Mouse (Mus musculus) kidney, adult 9 months (tissue): ENCODE measurements around the gene Iffo1.

Experiments used
- DNase-seq: peaks from one replicate; pipeline ENCODE4 v3.0.0; 2022

The Iffo1 gene

DNA sequence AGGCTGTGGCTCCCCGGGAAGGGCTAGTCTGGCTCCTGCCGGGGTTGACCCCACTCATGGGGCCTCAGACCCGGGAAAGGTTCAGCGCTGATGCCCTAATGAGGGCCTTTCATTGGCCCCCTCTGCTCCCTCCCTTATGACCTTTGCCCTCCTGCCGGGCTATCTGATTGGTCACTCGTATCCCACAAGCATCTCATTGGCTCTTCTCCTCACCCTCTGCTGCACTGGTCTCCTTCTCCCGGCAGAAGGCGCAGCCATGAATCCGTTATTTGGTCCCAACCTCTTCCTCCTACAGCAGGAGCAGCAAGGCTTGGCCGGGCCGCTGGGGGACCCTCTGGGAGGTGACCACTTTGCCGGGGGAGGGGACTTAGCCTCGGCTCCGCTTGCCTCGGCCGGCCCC is at the start of gene Iffo1:
Gene Iffo1, plus strand, starts transcription at position 241 of the 400 bp plus-strand sequence.
- peak; percentile 96 for DNase-seq

DNA sequence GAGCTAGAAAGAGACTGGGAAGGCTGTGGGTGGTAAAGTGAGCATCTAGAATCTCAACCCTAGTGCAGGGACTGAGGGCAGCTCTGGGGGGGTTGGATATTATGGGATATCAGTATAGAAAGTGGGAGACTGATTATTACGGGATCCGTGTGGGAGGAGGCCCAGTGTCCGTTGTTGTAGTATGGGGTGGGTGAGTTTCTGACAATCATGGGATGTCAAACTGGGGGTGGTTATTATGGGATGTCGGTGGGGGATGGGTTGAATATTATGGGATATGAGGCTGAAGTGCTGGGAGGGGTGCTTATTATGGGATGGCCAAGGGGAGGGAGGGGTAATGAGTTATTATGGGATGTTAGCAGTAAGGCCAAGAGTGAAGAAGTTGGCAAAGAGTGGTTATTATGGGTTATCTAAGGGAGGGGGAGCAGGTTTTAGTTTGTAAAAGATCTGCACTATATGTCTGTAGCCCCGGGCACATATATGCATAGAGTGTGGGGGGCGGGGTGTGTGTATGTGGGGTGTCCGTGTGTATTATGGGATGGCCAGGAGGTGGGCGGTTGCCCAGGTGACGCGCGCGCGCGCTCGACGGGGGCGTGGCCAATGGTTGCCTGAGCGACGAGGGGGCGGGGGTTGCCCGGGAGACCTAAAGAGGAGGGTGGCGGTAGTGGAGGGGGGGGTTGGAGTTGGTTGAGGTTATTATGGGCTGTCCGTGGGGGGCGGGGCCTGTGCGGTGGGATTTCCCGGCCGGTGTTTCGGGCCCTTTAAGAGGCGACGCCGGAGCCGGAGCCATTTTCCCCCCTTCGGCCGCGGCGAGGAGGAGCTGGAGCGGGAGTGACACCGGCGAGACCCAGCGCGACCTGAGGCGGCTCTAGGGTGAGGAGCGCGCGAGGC is 49.4 kb upstream of the Iffo1 start, which contains the start of gene Chd4:
Gene Chd4, plus strand, starts transcription at position 591 of the 888 bp plus-strand sequence.
- DNase-seq, result peak; percentile 96

DNA sequence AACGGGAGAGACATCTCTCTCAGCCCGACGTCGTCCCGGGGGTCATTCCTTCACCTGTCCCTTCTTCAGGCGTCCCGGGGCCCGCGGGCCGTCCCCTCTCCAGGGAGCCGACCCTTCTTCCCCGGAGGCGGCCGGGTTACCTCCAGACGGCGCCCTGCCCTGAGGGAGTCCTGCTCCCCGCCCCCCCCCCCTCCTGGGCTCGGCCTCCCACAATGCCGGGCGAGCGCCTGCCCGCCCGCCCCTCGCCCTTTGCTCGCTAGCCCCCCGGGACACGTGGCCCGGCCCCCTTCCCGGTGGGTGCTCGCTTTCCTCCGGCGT is 48.8 kb upstream of the Iffo1 start:
- DNase-seq, result no peak

DNA sequence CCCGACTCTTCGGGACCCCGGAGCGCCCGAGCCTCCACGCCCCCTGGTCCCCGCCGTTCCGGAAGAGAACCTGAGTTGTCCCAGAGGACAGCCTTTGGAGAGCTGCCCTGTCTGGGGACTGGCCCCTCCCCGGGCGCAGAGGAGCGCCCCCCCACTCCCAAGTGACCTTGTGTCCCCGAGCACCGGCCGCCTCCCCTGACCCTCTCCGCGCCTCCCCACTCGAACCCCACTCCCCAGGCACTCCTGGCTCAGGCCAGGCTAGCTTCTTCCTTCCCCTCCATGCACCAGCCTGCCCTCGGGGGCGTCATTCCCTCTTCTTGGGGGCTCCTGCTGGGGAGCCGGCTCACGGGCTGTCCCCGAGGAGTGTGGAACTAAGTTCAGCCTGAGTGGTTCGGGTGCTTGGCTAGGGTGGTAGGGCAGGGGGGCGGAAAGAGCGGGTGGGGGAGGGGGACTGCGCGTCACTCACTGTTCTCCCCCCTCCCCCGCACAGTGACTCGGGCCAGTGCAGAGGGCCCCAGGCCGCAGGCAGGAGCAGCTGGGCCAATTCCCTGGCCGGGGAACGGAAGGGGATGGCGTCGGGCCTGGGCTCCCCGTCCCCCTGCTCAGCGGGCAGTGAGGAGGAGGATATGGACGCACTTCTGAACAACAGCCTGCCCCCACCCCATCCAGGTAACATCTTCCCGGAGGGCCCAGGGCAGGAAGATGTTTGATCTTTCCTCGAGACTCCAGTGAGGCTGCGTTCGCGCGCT is 48.3 kb upstream of the Iffo1 start:
- DNase-seq, result peak; percentile 73

GRCm38 (mm10) chr6:125097346-125097689 is 47.7 kb upstream of the Iffo1 start:
- DNase-seq, result no peak

DNA sequence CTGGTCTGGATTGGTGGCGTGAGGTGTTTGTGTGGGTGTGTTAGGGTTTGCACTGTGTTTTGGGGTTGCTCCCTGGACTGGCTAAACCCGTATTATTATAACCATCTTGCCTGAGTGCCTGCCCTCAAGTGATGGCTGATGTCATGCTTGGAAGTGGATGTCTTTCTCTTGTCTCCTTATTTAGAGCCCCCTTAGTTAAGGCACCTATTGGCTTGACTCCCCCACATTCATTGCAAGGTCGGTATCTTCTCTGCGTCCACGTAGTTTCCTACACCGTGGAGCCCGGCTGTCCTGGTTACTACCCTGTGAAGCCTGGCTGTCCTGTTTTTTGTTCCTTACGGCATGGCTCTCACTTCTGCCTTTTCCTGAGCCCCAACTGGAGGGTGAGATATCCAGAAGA is 47.1 kb upstream of the Iffo1 start:
- DNase-seq, result no peak

DNA sequence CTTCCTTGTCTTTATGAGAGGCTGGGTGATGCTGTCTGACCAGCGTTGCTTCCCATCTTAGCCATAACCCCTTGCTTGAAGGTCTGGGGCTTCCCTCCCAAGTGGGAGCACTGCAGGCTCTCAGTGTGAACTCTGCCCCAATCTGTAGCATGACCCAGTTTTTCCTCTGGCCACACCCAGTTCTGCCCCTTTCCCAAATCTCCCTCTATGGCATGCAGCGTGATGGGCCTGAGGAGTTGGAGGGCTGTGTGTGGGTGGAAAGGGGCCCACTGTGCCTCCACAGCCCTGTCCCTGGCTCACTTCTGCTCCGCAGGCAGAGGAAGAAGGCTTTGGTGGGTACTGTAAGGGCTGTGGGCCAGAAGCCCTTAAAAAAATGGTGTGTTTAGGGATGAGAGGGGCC is 46.5 kb upstream of the Iffo1 start:
- DNase-seq, result no peak

DNA sequence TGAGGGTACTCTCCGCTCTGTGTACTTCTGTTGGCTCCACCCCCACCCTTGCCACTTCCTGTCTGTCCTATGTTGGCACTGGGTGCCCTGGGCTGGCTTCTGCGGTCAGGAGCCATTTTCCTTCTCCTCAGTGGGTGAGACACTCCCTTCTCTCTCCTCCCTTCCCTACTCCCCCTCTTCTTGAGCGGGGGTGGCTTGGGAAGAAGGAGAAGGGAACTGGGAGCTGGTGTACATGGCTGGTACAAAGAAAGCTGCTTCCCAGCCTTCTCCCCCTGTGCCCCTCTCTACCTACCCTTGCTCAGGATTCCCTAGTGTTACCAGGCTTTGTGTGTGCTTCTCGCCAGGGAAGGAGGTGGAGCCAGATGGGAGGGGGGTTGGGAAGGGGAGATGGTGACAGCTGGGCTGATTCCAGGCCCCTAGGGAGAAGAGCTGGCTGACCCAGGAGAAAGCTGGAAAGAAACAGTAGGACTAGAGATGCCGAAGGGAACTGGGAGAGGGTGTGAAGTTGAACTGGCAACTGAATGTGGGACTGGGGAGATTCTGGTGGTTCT is 45.5 kb upstream of the Iffo1 start:
- DNase-seq, result no peak

DNA sequence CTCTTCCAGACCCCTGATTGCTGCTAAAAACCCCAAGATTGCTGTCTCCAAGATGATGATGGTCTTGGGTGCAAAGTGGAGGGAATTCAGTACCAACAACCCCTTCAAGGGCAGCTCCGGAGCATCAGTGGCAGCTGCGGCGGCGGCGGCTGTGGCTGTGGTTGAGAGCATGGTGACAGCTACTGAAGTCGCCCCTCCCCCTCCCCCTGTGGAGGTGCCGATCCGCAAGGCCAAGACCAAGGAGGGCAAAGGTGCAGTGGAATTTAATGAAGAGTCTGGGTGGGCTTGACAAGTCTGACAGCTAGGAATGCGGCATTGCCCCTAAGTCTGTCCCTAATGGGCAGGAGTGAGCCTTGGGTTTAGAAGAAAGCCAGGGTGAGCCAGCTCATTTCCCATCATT is 43.6 kb upstream of the Iffo1 start:
- DNase-seq, result no peak

DNA sequence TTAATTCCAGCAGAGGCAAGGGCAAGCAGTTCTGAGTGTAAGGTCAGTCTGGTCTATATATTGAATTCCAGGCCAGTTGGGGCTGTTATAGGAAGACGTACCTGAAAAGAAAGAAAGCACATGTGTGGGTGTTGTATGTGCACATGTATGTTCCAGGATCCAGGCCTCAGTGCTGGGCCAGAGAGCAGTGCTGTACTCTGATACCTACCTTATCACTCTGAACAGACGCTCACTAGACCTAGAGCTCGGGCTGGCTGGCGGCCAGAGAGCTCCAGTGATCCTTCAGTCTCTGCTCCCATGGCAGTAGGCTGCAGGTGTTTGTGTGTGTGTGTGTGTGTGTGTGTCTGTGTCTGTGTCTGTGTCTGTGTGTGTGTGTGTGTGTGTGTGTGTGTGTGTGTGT is 40.8 kb upstream of the Iffo1 start:
- DNase-seq, result no peak

DNA sequence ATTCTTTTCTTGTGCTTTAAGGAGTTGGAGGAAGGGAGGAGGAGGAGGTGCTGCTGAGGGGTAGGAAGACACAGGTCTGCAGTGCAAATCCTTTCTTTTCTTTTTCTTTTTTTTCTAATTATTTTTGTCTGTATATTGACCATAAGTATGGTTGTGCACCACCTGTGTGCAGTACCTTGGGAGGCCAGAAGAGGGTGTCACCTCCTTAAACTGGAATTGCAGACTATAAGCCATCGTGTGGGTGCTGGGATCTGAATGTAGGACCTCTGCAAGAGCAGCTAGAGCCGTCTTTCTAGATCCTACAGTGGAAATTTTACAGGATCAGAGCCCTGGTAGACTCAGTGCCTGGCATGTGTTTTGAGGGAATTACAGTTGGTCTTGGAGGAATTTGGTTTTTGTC is 37.3 kb upstream of the Iffo1 start:
- DNase-seq, result no peak

GRCm38 (mm10) chr6:125109371-125109770 is 35.7 kb upstream of the Iffo1 start:
- DNase-seq, result no peak

- peak; percentile 60 for DNase-seq
Observed at GRCm38 (mm10) chr6:125110927-125111326, 34.1 kb upstream of the Iffo1 start.

DNA sequence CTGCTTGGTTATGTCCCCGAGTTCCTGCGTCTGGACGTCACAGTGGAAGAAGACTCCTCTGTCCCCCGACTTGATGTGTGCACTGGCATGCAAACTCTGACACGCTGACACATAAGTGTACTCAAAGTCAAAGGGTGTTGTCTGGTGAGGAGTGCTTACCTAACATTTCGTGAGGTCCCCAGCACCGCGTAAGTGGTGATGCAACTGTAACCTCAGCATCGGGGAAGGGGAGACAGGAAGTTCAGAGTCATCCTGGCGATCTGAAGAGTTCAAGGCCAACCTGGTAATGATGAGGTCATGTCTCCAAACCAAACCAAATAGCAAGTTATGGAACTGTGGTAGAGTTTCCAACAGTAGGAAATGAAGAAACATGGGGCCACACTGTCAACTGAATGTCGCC is 32.5 kb upstream of the Iffo1 start:
- no peak for DNase-seq

DNA sequence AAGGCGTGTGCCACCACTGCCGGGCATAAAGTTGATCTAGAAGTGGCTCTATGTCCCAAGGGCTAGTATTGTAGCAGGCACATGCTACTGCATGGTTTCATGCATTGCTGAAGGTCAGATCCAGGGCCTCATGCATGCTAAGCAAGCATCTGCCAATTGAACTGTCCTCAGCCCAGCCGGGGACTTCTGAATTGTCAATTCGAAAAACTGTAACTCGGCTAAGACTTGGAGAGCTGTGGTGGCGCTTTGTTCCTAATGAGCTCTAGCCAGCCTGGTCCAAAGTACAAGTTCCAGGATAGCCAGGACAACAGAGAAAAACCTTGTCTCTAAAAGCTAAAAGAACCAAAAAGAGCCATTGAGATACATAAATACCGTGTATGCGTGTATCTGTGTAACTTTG is 25.7 kb upstream of the Iffo1 start:
- peak; percentile 74 for DNase-seq

GRCm38 (mm10) chr6:125128724-125129123 is 16.3 kb upstream of the Iffo1 start:
- no peak for DNase-seq

GRCm38 (mm10) chr6:125129710-125130402 is 15.2 kb upstream of the Iffo1 start:
- no peak for DNase-seq

DNA sequence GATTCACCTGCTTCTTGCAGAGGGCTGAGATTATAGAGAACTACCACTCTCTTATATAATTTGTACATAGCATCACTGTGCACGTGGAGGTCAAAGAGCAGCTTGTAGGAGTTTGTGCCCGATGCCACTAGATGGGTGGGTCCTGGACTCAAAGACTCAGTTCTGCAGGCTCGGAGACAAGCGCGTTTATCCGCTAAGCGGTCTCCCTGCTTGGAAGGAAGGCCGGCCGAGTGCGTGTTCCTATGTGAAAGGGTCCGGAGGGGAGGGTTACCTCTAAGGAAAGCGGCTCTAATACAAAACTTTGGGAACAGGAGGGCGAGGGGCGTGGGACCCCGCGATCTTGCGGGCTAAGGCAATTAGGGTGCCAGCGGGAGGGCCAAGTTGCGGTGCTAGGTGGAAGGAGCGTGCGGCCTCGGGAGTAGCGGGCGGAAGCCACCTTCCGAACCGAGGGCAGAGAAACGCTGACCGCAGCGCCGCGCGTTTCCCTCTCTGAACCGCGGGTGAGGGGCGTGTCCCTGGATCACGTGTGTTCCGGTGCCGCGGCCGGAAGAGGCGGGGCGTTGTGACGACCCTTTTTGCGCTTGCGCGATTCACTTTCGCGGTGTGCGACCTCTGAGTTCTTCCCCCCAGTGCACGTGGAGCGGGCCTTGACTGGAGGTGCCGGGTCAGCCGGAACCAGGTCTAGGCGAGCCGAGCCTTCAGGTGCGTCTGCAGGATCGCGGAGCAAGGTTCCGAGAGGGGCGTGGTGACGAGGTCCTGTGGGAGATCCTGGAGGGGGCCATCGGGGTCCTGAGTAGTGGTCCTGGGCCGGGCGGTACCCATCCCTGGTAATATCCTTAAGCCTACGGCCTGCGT is 13.5 kb upstream of the Iffo1 start, which contains the start of gene Nop2:
Gene Nop2, plus strand, starts transcription at position 608 of the 855 bp plus-strand sequence.
- peak; percentile 90 for DNase-seq

DNA sequence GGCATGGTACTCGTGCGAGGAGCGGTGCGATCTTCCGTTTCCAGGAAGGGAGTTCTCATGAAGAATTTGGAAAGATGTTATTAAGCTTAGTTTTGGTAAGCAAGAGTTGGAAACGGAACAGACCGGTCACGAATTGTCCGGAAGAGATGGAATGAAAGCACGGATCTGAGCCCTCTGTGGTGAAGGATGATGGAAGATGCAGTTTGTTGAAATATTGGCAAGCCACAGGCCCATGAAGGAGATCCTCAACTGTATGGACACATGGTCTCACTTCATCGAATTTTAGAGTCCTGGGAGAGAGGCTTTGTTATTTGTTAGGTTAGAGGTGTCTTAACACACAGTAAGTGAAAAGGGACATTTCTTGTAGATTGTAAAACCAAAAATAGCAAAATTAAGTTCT is 12.6 kb upstream of the Iffo1 start:
- DNase-seq, result no peak

DNA sequence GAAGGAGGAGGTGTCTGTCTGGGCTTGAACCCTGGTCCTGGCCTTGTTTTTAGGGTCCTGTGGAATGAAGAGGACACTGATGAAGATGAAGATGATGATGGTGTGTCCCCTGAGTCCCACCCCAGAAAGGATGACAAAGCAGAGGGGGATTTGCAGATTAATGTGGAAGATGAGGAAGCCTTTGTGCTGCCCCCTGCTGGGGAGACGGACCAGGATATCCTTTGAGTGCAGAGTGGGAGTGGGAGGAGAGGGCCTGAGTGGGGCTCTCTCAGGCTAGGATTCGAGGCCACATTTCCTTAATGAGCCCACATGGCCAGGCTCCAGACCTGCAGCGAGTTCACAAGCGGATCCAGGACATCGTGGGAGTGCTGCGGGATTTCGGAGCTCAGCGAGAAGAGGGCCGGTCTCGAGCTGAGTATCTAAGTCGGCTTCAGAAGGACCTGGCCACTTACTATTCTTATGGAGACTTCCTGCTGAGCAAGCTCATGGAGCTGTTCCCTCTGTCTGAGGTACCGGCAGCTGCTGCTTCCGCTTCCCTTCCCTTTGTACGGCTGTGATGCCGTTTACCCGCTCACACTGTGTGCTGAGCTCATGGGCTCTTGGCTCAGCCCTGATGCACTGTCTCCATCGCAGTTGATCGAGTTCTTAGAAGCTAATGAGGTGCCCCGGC is 7.9 kb upstream of the Iffo1 start:
- peak; percentile 42 for DNase-seq

- DNase-seq, result no peak
Observed at GRCm38 (mm10) chr6:125139747-125140146, 5.3 kb upstream of the Iffo1 start.

DNA sequence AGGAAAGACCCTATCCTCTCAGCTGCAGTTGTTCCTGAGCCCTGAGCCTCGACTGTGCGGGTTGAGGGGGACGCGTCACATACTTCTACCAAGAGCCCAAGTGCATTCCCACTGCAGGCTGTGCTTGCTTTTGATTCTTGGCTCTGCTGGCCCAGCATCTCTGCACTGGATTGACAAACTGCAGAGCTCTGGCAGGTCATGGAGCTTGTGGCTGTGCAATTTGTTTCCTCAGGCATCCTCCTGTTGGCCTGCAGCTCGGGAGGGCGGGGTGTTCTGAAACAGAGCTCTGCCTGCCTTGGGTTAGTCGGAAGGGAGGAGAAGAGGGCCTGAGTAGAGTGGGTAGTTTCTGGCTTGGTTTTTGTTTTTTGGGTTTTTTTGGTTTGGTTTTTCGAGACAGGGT is 2.6 kb upstream of the Iffo1 start:
- no peak for DNase-seq
